Mouse (Mus musculus): Measurements from ENCODE around the gene Pde4b.

Gene Pde4b

DNA sequence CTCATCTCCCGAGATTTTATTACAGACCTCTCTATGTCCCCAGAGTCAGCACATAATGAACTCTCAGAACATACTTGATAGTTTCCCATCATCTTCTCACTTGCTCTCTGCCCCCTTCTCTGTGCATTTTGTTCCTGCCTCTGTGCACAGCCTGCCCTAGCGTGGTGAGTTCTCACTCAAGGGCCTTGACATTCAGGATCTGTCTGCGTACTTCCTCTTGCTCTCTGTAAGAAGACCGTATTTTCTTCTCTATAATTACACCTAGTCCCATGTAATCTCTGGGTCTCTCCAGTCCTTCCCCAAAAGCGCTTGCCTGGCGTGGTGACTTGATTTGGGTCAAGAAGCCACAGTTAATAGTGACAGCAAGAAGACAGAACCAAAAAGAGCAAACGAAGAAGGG, 568.0 kb downstream of the Pde4b start:
- DNase-seq (ENCODE audit: low spot score in 2 of 2) = no peak

DNA sequence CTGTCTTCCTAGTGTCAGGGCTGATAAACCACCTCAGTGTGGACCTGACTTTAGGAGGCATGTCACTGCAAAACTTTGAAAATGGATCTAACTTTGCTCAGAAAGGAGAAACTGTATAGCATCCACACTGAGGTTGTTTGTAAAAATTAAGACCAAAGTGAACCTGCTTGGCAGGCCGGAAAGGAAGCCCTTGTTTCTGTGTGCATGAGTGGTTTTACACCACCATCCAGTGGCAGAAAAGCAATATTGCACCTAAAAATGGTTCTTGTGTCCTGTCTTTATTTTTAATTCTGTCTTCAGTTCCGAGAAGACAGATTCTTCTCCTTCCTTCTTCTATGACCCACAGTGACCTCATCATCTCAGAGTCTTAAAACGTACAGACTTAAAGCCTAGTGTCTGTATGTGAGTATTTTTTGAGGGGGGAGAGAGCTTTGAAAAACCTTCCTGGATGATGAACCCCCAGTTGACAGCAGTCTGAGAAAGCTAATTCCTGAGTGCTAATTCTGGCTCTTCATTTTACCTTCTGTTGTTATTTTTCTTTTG, 569.2 kb downstream of the Pde4b start:
- DNase-seq (ENCODE audit: low spot score in 2 of 2) = peak in 1 of 2 experiments; percentile 48
